Mouse (Mus musculus): ENCODE data around the gene Isl2.
A peak's percentile ranks its signal among the peaks of the same experiment; 100 is the strongest.

- no peak for TF ChIP-seq CTCF (IDR thresholded peaks at IDR 0.05)
- peak; percentile 76 for TF ChIP-seq POLR2A (IDR thresholded peaks at IDR 0.05; ENCODE audit: insufficient read depth, low read depth, low read length)
Observed at GRCm38 (mm10) chr9:55512027-55512543, 26.4 kb upstream of the Isl2 start, which contains the start of gene Etfa.

Measured in heart, adult 2 months (tissue).